In the genomic region with DNA sequence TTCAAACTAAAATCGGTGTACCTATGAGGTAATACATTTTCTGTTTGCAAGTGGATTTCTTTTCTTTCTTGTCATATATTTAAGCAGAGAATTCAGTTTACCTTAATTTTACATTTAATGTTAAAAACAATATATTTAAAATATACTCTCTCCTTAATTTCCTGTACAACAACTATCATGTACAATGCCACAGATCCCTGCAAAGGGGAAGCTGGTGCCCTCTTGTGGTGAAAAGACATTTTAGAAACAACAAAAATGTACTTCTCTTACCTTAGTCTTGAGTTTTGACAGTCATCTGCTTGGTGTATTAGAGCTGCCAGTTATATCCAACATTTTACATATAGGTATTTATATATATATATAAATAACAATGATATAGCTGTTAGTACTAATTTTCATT, we compare ENCODE assay signal across 10 mouse cellular contexts. TPM values are rescaled to one million over a fixed set of nuclear protein-coding genes. Genes with fewer than 3 reads are reported as not detected.
DNase-seq lines count a peak whose midpoint lies in the region; ATAC-seq and TF ChIP-seq lines count a peak whose summit lies in the region.
"Had no signal": no experiment of that assay in that cellular context is flagged by ENCODE, and none has a peak within 500 bp of the region (broad histone marks: within the 10 kb centered on the region; RNA-seq: fewer than 3 reads in every experiment).

No protein-coding gene starts in this region.

- no peaks in the 10 kb centered on the region for H3K36me3 ChIP-seq in MEL (ENCODE audit: control insufficient read depth in 1 of 2, insufficient read depth in 2 of 2, low read length in 2 of 2)

- peak; percentile 82 for TF ChIP-seq RAD21 in MEL (IDR thresholded peaks at IDR 0.05; ENCODE audit: low read depth, low read length)

- no peaks in the 10 kb centered on the region for H3K27me3 ChIP-seq in MEL (ENCODE audit: control insufficient read depth in 1 of 2, insufficient read depth in 2 of 2, low read length in 2 of 2)

- DNase-seq in gastrocnemius, adult 18-20 months (ENCODE audit: low spot score) = peak; percentile 10
- DNase-seq in gastrocnemius, postnatal 36 days = no peak
- DNase-seq in left cerebral cortex, adult 11 months (ENCODE audit: low spot score) = peak; percentile 40
- no peak for DNase-seq in left cerebral cortex, postnatal 36 days (ENCODE audit: low spot score in 2 of 2)
- DNase-seq in MEL (ENCODE audit: low read depth, low spot score) = peak; percentile 62
- peak; percentile 66 to 75 for DNase-seq in left cerebral cortex, postnatal 14 days (ENCODE audit: low spot score in 2 of 2)
- no peak for DNase-seq in gastrocnemius, adult 8-10 months (ENCODE audit: low spot score in 2 of 2)
- DNase-seq: cerebellum, adult 18-20 months had no signal

- no peak overlapping the region for H3K27ac ChIP-seq in MEL (ENCODE audit: control insufficient read depth, low read depth, low read length)

- intact Hi-C loops in gastrocnemius, postnatal 36 days (cut with DNase I) = no loop called here
- intact Hi-C loops in left cerebral cortex, postnatal 36 days (cut with DNase I) = loop anchor here (2.0 to 5.0 kb wide), 2 partner anchors 898 to 1004 kb away; no protein-coding TSS in a partner anchor
- intact Hi-C loops in left cerebral cortex, postnatal 14 days (cut with DNase I) = loop anchor here (5.0 kb wide), 2 partner anchors 899 to 1004 kb away; no protein-coding TSS in a partner anchor

- no peak overlapping the region for H3K4me3 ChIP-seq in MEL (ENCODE audit: control insufficient read depth in 1 of 2, insufficient read depth in 1 of 2, low read depth in 2 of 2, low read length in 2 of 2)

- peak in 2 of 3 experiments; percentile 21 to 71; a peak in 3 of 6 replicates for TF ChIP-seq CTCF in MEL (IDR thresholded peaks at IDR 0.05 in 2 of 3, conservative IDR thresholded peaks at IDR 0.05 in 1 of 3; ENCODE audit: control insufficient read depth in 1 of 3, insufficient read depth in 1 of 3, low read depth in 2 of 3, low read length in 3 of 3, poor library complexity in 1 of 3, severe bottlenecking in 1 of 3)

- no peaks in the 10 kb centered on the region for H3K79me2 ChIP-seq in MEL (ENCODE audit: control insufficient read depth, insufficient read depth, low read length, poor library complexity)

- H3K9me3 ChIP-seq in MEL (replicated peaks; ENCODE audit: insufficient read depth, low read length) = no peaks in the 10 kb centered on the region

- no peak for ATAC-seq in monocyte, adult 5-6 weeks (replicated peaks; ENCODE audit: insufficient number of reproducible peaks, low FRiP score, low TSS enrichment, poor library complexity, severe bottlenecking)

- no peak for TF ChIP-seq POLR2A in MEL (IDR thresholded peaks at IDR 0.05; ENCODE audit: control insufficient read depth in 1 of 2, insufficient read depth in 1 of 2, low read depth in 1 of 2, low read length in 2 of 2, poor library complexity in 1 of 2)

- no peak overlapping the region for H3K9ac ChIP-seq in MEL (ENCODE audit: control insufficient read depth, low read depth, low read length, poor library complexity, severe bottlenecking)

- H3K4me1 ChIP-seq in MEL (ENCODE audit: control insufficient read depth in 1 of 2, insufficient read depth in 2 of 2, low read length in 2 of 2) = no peaks in the 10 kb centered on the region

- no peak for TF ChIP-seq EP300 in MEL (IDR thresholded peaks at IDR 0.05; ENCODE audit: low read depth in 1 of 2, low read length in 2 of 2)

TF ChIP-seq in MEL, 35 proteins besides CTCF, POLR2A, EP300 and RAD21:
- TF ChIP-seq SMC3 (IDR thresholded peaks at IDR 0.05; ENCODE audit: low read depth, low read length) (peak; percentile 92), ZNF384 (IDR thresholded peaks at IDR 0.05; ENCODE audit: low read depth, low read length) (no peak), ZC3H11A (IDR thresholded peaks at IDR 0.05; ENCODE audit: low read depth, low read length) (peak; percentile 85), POLR2AphosphoS2 (IDR thresholded peaks at IDR 0.05; ENCODE audit: low read length) (no peak)

RNA-seq across cellular contexts. Expression of a gene that starts 4.8 kb away (rescaled TPM):
- under 1 TPM; 0.28 to 0.43 TPM for total RNA-seq in gastrocnemius, adult 18-20 months (2021)
- under 1 TPM; 0.35 to 0.54 TPM for total RNA-seq in gastrocnemius, postnatal 36 days (2021)
- total RNA-seq in left cerebral cortex, postnatal 36 days (2021) = 10 to 100 TPM; 28.6 to 32.2 TPM
- total RNA-seq in MEL (2012; rRNA removed) = not detected in 2 replicates
- polyA plus RNA-seq in MEL (2012; ENCODE audit: insufficient read depth in 1 of 2, insufficient read length in 2 of 2, low read depth in 1 of 2, low replicate concordance in 2 of 2, missing spikeins in 1 of 2) = not detected
- total RNA-seq in left cerebral cortex, postnatal 14 days (2021) = 10 to 100 TPM; 17.1 to 22.8 TPM
- total RNA-seq in monocyte, adult 5-6 weeks (2017) = not detected in 3 replicates
- total RNA-seq in gastrocnemius, adult 8-10 months (2022) = under 1 TPM; 0.27 to 0.70 (median 0.44) TPM
- total RNA-seq: megakaryocyte-erythroid progenitor cell, adult 5-6 weeks had no signal

Comparison
In these comparisons a context has a peak if more than half of its experiments do, and no peak if none do; other contexts are left out.
1. DNase-seq: peak in gastrocnemius, adult 18-20 months (single experiment), left cerebral cortex, adult 11 months (single experiment), MEL (single experiment) and left cerebral cortex, postnatal 14 days (2 of 2); none in gastrocnemius, postnatal 36 days (0 of 2), left cerebral cortex, postnatal 36 days (0 of 2) and gastrocnemius, adult 8-10 months (0 of 2).
2. RNA of a gene that starts 4.8 kb away (total RNA-seq): 28.6 to 32.2 TPM in left cerebral cortex, postnatal 36 days and 17.1 to 22.8 TPM in left cerebral cortex, postnatal 14 days; 0.27 to 0.70 TPM in gastrocnemius, adult 8-10 months, 0.35 to 0.54 TPM in gastrocnemius, postnatal 36 days, 0.28 to 0.43 TPM in gastrocnemius, adult 18-20 months, not detected in MEL and not detected in monocyte, adult 5-6 weeks; every median in the first group is over 10 times any median in the second.